Mouse (Mus musculus): ENCODE data around the gene Rbm8a. TPM values are rescaled to one million over a fixed set of nuclear protein-coding genes. Genes with fewer than 3 reads are reported as not detected.
"Not testable (repeated sequence)": the region's sequence is repeated elsewhere in the genome, so short reads cannot be mapped to it uniquely, and the experiment has no call there.

Gene Rbm8a
- polyA plus RNA-seq, 1 experiment from 2014 or later = 91.4 TPM

DNA sequence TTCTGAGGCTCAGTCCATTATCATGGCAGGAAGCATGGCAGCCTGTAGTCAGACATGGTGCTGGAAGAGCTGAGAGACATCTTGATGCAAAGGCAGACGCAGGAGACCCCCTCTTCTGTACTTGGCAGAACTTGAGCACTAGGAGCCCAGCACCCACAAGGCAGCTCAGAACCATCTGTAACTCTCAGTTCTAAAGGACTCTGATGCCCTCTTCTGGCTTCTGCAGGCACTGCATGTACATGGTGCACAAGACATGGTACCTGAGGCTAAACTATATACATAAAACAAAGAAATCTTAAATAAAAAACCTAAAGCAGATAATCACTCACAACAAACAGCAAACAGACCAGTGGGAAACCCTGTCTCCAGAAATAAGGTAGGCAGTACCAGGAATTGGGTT, 9.5 kb downstream of the Rbm8a start:
- peak; percentile 76 for TF ChIP-seq CTCF (IDR thresholded peaks at IDR 0.05)
- TF ChIP-seq EP300 (IDR thresholded peaks at IDR 0.05) = no peak
- 85% methylated on average over 1 of the region's 1 CpGs for WGBS
- H3K27ac ChIP-seq (ENCODE audit: low read length) = no peak overlapping the region
- no peaks in the 10 kb centered on the region for H3K9me3 ChIP-seq (ENCODE audit: low read length)
- H3K27me3 ChIP-seq (replicated peaks; ENCODE audit: insufficient read depth, low read length) = no peaks in the 10 kb centered on the region
- ATAC-seq = no peak
- H3K9ac ChIP-seq (replicated peaks; ENCODE audit: low read depth) = no peak overlapping the region
- H3K4me1 ChIP-seq (ENCODE audit: insufficient read depth, low read depth, low read length) = no peaks in the 10 kb centered on the region; the same call in 1 of the 2 replicates
- no peaks in the 10 kb centered on the region for H3K36me3 ChIP-seq (ENCODE audit: insufficient read depth, low read length)
- no peak overlapping the region for H3K4me2 ChIP-seq (replicated peaks; ENCODE audit: low read depth, low read length)
- DNase-seq (ENCODE audit: low spot score) = peak; percentile 58
- H3K4me3 ChIP-seq (ENCODE audit: low read depth, low read length) = no peak overlapping the region

DNA sequence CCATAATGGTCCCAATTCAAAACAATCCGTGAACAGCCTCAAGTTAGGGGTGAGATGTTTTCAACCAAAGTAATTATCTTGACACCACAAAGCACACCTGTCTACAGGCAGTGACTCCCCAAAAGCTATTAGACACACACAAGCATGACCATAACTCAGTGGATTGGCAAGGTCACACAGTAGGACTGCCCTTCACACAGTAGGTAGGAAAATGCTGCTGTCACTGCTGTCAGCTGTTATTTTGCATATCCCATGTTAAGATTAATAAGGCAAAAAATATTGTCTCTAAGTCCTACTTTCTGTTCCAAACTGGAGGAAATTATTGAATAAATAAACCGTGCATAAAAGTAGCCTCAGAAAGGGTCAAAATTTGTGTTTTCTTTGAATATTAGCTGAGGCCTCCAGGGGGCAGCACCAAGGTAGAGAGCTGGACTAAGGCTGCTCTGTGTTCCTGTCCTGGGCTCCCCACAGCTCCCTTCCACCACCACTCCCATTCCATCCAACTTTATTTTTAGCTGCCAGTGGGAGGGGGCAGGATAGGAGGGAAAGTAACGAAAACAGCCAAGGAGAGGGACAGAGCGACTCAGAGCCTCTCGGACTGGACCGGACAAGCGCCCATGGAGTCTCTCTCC, 15.4 kb downstream of the Rbm8a start, which contains the start of gene Itga10:
Itga10 (plus strand) TSS at position 567 of the 632 bp plus-strand sequence.
- no peak within 1 kb of the TSS for H3K9ac ChIP-seq (replicated peaks; ENCODE audit: low read depth)
- DNase-seq (ENCODE audit: low spot score) = peak; percentile 77
- H3K4me2 ChIP-seq (replicated peaks; ENCODE audit: low read depth, low read length) = no peak within 1 kb of the TSS
- no peaks in the 10 kb centered on the region for H3K27me3 ChIP-seq (replicated peaks; ENCODE audit: insufficient read depth, low read length)
- no peaks in the 10 kb centered on the region for H3K4me1 ChIP-seq (ENCODE audit: insufficient read depth, low read depth, low read length)
- ATAC-seq = peak; percentile 67
- H3K27ac ChIP-seq (ENCODE audit: low read length) = no peak within 1 kb of the TSS
- TF ChIP-seq CTCF (IDR thresholded peaks at IDR 0.05) = peak; percentile 68
- TF ChIP-seq EP300 (IDR thresholded peaks at IDR 0.05) = no peak
- no peaks in the 10 kb centered on the region for H3K9me3 ChIP-seq (ENCODE audit: low read length)
- WGBS = 54% methylated on average over 7 of the region's 7 CpGs
- no peak within 1 kb of the TSS for H3K4me3 ChIP-seq (ENCODE audit: low read depth, low read length)
- no peaks in the 10 kb centered on the region for H3K36me3 ChIP-seq (ENCODE audit: insufficient read depth, low read length)

DNA sequence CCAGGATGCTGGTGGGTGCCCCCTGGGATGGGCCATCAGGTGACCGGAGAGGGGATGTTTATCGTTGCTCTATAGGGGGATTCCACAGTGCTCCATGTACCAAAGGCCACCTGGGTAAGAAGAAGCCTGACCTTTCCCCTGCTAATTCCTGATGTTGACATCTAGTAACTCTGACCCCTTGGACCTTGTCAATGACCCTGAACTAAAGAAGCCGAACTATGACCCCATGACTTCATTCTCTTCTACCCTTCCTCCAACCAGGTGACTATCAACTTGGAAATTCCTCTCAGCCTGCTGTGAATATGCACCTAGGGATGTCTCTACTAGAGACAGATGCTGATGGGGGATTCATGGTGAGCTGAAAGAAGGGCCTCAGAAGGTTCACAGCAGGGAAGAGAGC, 17.6 kb downstream of the Rbm8a start:
- Histone ChIP-seq H3K4me3 (ENCODE audit: low read depth, low read length) (no peak overlapping the region), H3K36me3 (ENCODE audit: insufficient read depth, low read length) (no peaks in the 10 kb centered on the region), H3K9me3 (ENCODE audit: low read length) (no peaks in the 10 kb centered on the region), H3K27ac (ENCODE audit: low read length) (no peak overlapping the region), H3K9ac (replicated peaks; ENCODE audit: low read depth) (no peak overlapping the region), H3K4me2 (replicated peaks; ENCODE audit: low read depth, low read length) (no peak overlapping the region), H3K4me1 (ENCODE audit: insufficient read depth, low read depth, low read length) (no peaks in the 10 kb centered on the region), H3K27me3 (replicated peaks; ENCODE audit: insufficient read depth, low read length) (no peaks in the 10 kb centered on the region)
- ATAC-seq (no peak), DNase-seq (ENCODE audit: low spot score) (no peak)
- 90% methylated on average over 3 of the region's 3 CpGs for WGBS
- TF ChIP-seq CTCF (IDR thresholded peaks at IDR 0.05) = no peak
- no peak for TF ChIP-seq EP300 (IDR thresholded peaks at IDR 0.05)

DNA sequence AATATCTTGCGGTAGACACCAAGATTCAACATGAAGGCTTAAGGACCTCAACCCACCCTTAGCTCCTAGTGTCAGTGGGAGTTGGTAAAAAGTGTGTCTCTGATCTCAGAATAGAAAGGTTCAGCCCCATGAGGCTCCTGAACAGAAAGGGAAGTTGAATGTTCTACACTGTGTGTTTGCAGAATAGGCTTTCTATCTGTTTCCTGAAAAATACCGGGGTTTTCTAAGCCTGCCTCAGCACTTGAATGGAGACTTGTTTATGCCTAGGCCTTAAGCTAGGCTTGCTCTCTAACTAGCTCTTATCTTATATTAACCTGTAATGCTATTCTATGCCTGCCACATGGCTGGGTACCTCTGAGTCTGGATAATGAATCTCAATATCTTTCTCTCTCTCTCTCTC, 31.2 kb downstream of the Rbm8a start:
- Histone ChIP-seq H3K9me3 (ENCODE audit: low read length) (no peaks in the 10 kb centered on the region), H3K4me1 (ENCODE audit: insufficient read depth, low read depth, low read length) (0 out of 2 replicates have a peak, but pooled peaks cover 4% of the 10 kb centered on the region), H3K27me3 (replicated peaks; ENCODE audit: insufficient read depth, low read length) (no peaks in the 10 kb centered on the region), H3K27ac (ENCODE audit: low read length) (no peak overlapping the region), H3K4me2 (replicated peaks; ENCODE audit: low read depth, low read length) (no peak overlapping the region), H3K4me3 (ENCODE audit: low read depth, low read length) (no peak overlapping the region), H3K9ac (replicated peaks; ENCODE audit: low read depth) (no peak overlapping the region), H3K36me3 (ENCODE audit: insufficient read depth, low read length) (no peaks in the 10 kb centered on the region)
- 82% methylated on average over 2 of the region's 2 CpGs for WGBS
- DNase-seq (ENCODE audit: low spot score) = no peak
- TF ChIP-seq CTCF (IDR thresholded peaks at IDR 0.05) (no peak), EP300 (IDR thresholded peaks at IDR 0.05) (no peak)
- no peak for ATAC-seq

DNA sequence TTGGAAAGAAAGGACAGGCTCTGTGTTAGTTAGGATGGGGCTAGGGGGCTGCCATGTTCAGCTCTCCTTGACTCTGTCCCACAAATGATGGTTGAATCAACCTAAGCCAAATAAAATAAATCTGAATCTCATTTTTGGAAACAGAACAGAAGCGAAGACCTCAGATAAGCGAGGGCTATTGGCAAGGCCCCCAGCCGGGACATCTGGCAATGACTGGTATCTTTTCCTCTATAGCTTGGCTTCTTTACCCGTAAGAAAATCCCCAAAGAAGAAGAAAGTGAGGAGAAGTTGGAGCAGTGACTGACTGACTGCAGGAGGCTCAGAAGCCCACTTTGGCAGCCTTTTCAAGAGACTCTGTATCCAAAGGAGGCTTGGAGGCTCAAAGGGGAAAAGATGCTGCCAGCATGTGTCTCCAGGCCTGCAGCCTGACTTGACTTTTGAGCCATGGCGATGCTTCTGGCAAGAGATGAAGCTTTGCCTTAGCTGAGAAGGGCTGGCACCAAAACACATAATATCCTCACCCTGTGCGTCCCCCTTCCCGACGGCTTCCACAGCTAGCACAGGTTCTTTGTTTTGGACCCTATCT, 33.1 kb downstream of the Rbm8a start:
- ATAC-seq = no peak
- peak overlapping the region; percentile 54 for H3K4me2 ChIP-seq (replicated peaks; ENCODE audit: low read depth, low read length)
- WGBS = 45% methylated on average over 8 of the region's 8 CpGs
- H3K27me3 ChIP-seq (replicated peaks; ENCODE audit: insufficient read depth, low read length) = no peaks in the 10 kb centered on the region
- H3K36me3 ChIP-seq (ENCODE audit: insufficient read depth, low read length) = no peaks in the 10 kb centered on the region
- no peak for TF ChIP-seq CTCF (IDR thresholded peaks at IDR 0.05)
- no peak for TF ChIP-seq EP300 (IDR thresholded peaks at IDR 0.05)
- H3K4me3 ChIP-seq (ENCODE audit: low read depth, low read length) = no peak overlapping the region
- H3K9ac ChIP-seq (replicated peaks; ENCODE audit: low read depth) = no peak overlapping the region
- no peaks in the 10 kb centered on the region for H3K9me3 ChIP-seq (ENCODE audit: low read length)
- no peak for DNase-seq (ENCODE audit: low spot score)
- peak overlapping the region; percentile 38; the same call in 1 of the 2 replicates for H3K27ac ChIP-seq (ENCODE audit: low read length)
- 0 out of 2 replicates have a peak, but pooled peaks cover 4% of the 10 kb centered on the region for H3K4me1 ChIP-seq (ENCODE audit: insufficient read depth, low read depth, low read length)

DNA sequence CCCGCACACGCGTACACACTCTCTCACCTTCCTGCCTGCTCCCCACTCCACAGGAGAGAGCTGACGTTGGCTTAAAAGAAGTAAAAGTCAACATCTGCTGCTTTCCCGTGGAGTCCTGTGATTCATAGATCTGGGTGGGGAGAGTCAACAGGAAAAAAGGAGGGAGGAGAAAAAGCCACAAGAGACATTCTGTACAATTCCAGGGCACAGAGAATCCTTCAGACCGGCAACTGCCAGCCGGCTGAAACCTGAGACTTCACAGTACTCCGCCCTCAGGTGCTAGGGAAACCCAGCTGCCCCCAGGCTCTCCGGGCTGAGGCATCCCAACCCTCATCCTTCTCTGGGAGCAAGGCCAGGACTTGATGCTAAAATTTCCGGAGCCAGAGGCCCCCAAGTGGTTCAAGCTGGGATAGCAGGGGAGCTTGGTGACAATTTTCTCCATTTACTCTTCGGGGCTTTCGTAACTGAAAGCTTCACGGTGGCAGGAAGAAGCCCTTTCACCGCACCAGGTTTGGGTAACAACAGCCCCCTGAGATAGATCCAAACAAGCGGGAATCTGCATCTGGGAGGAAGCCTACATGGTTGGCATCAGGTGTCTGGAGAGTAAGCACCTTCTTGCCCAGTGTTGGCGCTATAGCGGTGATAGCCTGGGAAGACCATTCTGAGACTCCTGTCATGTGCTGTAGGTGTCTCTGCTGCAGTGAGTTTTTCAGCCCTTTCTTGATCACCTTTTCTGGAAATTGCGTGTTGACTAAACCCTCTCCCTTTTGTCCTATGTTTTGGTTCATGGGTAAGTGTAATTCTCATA, 33.9 kb downstream of the Rbm8a start:
- Histone ChIP-seq H3K27me3 (replicated peaks; ENCODE audit: insufficient read depth, low read length) (no peaks in the 10 kb centered on the region), H3K4me1 (ENCODE audit: insufficient read depth, low read depth, low read length) (0 out of 2 replicates have a peak, but pooled peaks cover 4% of the 10 kb centered on the region), H3K4me2 (replicated peaks; ENCODE audit: low read depth, low read length) (peak overlapping the region; percentile 54), H3K27ac (ENCODE audit: low read length) (peak overlapping the region; percentile 38; the same call in 1 of the 2 replicates), H3K9me3 (ENCODE audit: low read length) (no peaks in the 10 kb centered on the region), H3K4me3 (ENCODE audit: low read depth, low read length) (0 out of 2 replicates have a peak overlapping the region, but pooled peaks have one; percentile 16), H3K36me3 (ENCODE audit: insufficient read depth, low read length) (no peaks in the 10 kb centered on the region), H3K9ac (replicated peaks; ENCODE audit: low read depth) (peak overlapping the region; percentile 34)
- 4% methylated on average over 15 of the region's 18 CpGs for WGBS
- ATAC-seq (peak; percentile 95), DNase-seq (ENCODE audit: low spot score) (peak; percentile 92)
- TF ChIP-seq EP300 (IDR thresholded peaks at IDR 0.05) (peak; percentile 89), CTCF (IDR thresholded peaks at IDR 0.05) (peak; percentile 82)

DNA sequence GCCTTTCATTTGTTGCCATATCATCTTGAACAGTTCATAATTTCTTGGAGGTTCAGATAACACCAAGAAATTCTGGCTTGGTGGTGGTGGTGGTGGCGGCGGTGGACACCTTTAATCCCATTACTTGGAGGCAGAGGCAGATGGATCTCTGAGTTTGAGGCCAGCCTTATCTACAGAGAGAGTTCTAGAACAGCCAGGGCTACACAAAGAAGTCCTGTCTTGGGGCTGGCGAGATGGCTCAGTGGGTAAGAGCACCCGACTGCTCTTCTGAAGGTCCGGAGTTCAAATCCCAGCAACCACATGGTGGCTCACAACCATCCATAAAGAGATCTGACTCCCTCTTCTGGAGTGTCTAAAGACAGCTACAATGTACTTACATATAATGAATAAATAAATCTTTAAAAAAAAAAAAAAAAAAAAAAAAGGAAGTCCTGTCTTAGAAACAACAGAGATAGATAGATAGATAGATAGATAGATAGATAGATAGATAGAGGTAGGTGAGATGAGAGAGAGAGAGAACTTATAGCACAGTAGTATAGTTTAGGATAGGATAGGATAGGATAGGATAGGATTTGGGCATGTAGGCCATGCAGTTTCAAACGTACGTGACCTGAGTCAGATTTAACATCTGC, 36.1 kb downstream of the Rbm8a start:
- H3K36me3 ChIP-seq (ENCODE audit: insufficient read depth, low read length); H3K27ac ChIP-seq (ENCODE audit: low read length); H3K4me3 ChIP-seq (ENCODE audit: low read depth, low read length); H3K9me3 ChIP-seq (ENCODE audit: low read length); DNase-seq (ENCODE audit: low spot score); H3K27me3 ChIP-seq (replicated peaks; ENCODE audit: insufficient read depth, low read length); ATAC-seq; H3K4me1 ChIP-seq (ENCODE audit: insufficient read depth, low read depth, low read length); H3K4me2 ChIP-seq (replicated peaks; ENCODE audit: low read depth, low read length); H3K9ac ChIP-seq (replicated peaks; ENCODE audit: low read depth): not testable (repeated sequence)
- WGBS = 83% methylated on average over 6 of the region's 7 CpGs

All from lung, postnatal 0 days (tissue).